Mouse (Mus musculus) forebrain, embryonic 15.5 days (tissue): ENCODE measurements around the gene Treml4. TPM values are rescaled to one million over a fixed set of nuclear protein-coding genes. Genes with fewer than 3 reads are reported as not detected.

Experiments
- ATAC-seq: fragments of 200-750 bp; cut with Nextera tagmentation; replicated peaks from 2 replicates; pipeline ENCODE4 v1.8.0; 2017; ENCODE audit warnings: mild to moderate bottlenecking, moderate TSS enrichment, moderate library complexity
- H3K27ac ChIP-seq: fragments of 300-500 bp; sonication (generic); replicated peaks from 2 replicates; pipeline ENCODE4 v1.5.1; 2015; ENCODE audit warnings: mild to moderate bottlenecking, inconsistent platforms
- H3K27me3 ChIP-seq: fragments of 300-500 bp; sonication (generic); 2 replicates; pipeline ENCODE4 v1.6.1; 2015; ENCODE audit warnings: inconsistent platforms
- H3K36me3 ChIP-seq: fragments of 300-500 bp; sonication (generic); 2 replicates; pipeline ENCODE4 v1.6.1; 2015; ENCODE audit warnings: mild to moderate bottlenecking, inconsistent platforms
- H3K4me1 ChIP-seq: fragments of 300-500 bp; sonication (generic); 2 replicates; pipeline ENCODE4 v1.6.1; 2015; ENCODE audit warnings: inconsistent platforms
- H3K4me2 ChIP-seq: fragments of 300-500 bp; sonication (generic); replicated peaks from 2 replicates; pipeline ENCODE4 v1.6.1; 2015; ENCODE audit warnings: mild to moderate bottlenecking, inconsistent platforms
- H3K4me3 ChIP-seq: fragments of 300-500 bp; sonication (generic); 2 replicates; pipeline ENCODE4 v1.5.1; 2015; ENCODE audit warnings: mild to moderate bottlenecking, inconsistent platforms
- H3K9ac ChIP-seq: fragments of 300-500 bp; sonication (generic); replicated peaks from 2 replicates; pipeline ENCODE4 v1.6.1; 2015; ENCODE audit warnings: mild to moderate bottlenecking, inconsistent platforms
- H3K9me3 ChIP-seq: fragments of 300-500 bp; sonication (generic); 2 replicates; pipeline ENCODE4 v1.6.1; 2016; ENCODE audit warnings: inconsistent platforms
- WGBS: fragments of 180-500 bp; shearing (Covaris S2); methylation state at CpG from one replicate; pipeline ENCODE4 v1.1.7; 2015; ENCODE audit warnings: mixed read lengths; 5-methylcytosine and 5-hydroxymethylcytosine counted together
- polyA plus RNA-seq: library from polyadenylated mRNA; unstranded; fragments of >200 nt; fragmentation: Nextera tagmentation; extraction: Ambion mirVana; gene quantifications from 2 replicates; pipeline ENCODE4 v1.2.1, GENCODE M21; 2015

Treml4 gene
- polyA plus RNA-seq, 1 experiment from 2014 or later = not detected

- H3K4me2 ChIP-seq = no peak overlapping the region
- H3K9ac ChIP-seq = no peak overlapping the region
- H3K4me3 ChIP-seq = no peak overlapping the region
- H3K36me3 ChIP-seq = no peaks in the 10 kb centered on the region
- H3K27ac ChIP-seq = no peak overlapping the region
- H3K9me3 ChIP-seq = no peaks in the 10 kb centered on the region
- H3K4me1 ChIP-seq = peaks cover 15% of the 10 kb centered on the region
- no peaks in the 10 kb centered on the region for H3K27me3 ChIP-seq
- ATAC-seq = no peak
These were observed 14.3 kb downstream of the Treml4 start for GRCm38 (mm10) chr17:48278381-48278780.

DNA sequence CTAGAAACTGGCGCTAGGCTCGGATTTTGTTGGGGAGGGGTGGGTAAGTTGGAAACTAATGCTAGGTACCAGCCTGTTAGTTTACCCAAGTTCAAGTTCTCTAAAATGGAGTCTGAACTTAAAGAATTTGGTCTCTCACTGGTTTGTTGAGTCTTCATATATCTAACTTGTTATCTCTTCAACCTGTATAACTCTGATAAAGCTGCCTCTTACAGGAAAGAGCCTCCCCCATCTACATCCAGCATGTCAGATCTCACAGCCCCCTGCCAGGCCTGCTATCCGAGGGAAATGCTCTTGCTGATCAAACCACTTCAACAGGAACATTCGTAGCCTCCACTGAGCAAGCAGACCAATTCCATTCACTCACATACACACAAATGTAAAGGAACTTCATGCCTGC is 14.9 kb downstream of the Treml4 start:
- no peaks in the 10 kb centered on the region for H3K36me3 ChIP-seq
- no peak for ATAC-seq
- H3K27ac ChIP-seq = no peak overlapping the region
- no peaks in the 10 kb centered on the region for H3K9me3 ChIP-seq
- 89% methylated on average over 4 of the region's 4 CpGs for WGBS
- H3K27me3 ChIP-seq = no peaks in the 10 kb centered on the region
- no peak overlapping the region for H3K4me2 ChIP-seq
- H3K9ac ChIP-seq = no peak overlapping the region
- peaks cover 15% of the 10 kb centered on the region for H3K4me1 ChIP-seq
- no peak overlapping the region for H3K4me3 ChIP-seq

DNA sequence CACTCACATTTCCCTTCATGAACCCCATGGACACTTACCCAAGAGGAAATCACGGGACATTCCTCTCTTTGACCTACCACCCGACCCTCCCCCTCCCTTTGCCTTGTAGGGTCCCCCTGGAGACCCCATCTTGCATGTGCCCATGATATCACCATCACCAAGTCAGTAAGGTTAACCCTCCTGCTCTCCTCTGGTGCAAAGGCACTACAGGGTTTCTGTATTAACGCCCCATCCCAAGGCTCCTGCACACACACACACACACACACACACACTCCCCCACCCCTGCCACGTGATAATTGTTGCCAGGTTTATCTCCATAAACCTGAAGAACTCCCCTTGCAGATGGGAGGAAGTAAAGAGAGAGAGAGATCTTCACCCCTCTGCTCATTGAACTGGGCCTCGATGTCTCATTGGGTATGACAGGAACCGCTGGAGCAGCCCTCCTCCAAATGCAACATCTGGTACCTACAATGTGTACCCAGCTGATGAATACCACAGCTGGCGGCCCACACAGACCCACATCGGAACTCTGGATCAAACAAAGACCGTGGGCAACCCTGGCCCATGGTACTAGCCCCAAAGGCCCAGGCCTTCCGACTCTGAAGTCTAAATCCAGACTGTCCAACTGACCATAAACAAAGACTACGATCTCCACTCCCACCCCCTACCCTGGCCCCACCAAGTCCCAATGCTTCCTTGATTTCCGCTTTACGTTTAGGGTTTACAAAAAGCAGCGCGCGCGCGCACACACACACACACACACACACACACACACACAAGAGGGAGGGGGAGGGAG is 17.0 kb downstream of the Treml4 start:
- WGBS = 22% methylated on average over 18 of the region's 18 CpGs
- ATAC-seq = peak; percentile 72

GRCm38 (mm10) chr17:48281739-48282085 is 17.6 kb downstream of the Treml4 start:
- ATAC-seq = peak; percentile 53
- peak overlapping the region; percentile 36 for H3K4me3 ChIP-seq
- H3K27me3 ChIP-seq = no peaks in the 10 kb centered on the region
- H3K9me3 ChIP-seq = no peaks in the 10 kb centered on the region
- 1% methylated on average over 3 of the region's 3 CpGs for whole genome bisulfite sequencing
- H3K4me2 ChIP-seq = peak overlapping the region; percentile 51
- H3K4me1 ChIP-seq = peaks cover 15% of the 10 kb centered on the region
- peak overlapping the region; percentile 29; the same call in 1 of the 2 replicates for H3K27ac ChIP-seq
- H3K9ac ChIP-seq = peak overlapping the region; percentile 30
- H3K36me3 ChIP-seq = no peaks in the 10 kb centered on the region

More for the DNA sequence above, 17.0 kb downstream of the Treml4 start:
- Histone ChIP-seq H3K4me1 (peaks cover 15% of the 10 kb centered on the region), H3K27ac (peak overlapping the region; percentile 29; the same call in 1 of the 2 replicates), H3K4me3 (peak overlapping the region; percentile 36), H3K4me2 (peak overlapping the region; percentile 51), H3K9me3 (no peaks in the 10 kb centered on the region), H3K9ac (peak overlapping the region; percentile 30), H3K27me3 (no peaks in the 10 kb centered on the region), H3K36me3 (no peaks in the 10 kb centered on the region)

- H3K27ac ChIP-seq = no peak overlapping the region
- no peak for ATAC-seq
These were observed 22.7 kb downstream of the Treml4 start for GRCm38 (mm10) chr17:48286765-48287164.

GRCm38 (mm10) chr17:48287276-48287675 is 23.2 kb downstream of the Treml4 start:
- Histone ChIP-seq H3K4me1 (peaks cover 2% of the 10 kb centered on the region; the same call in 1 of the 2 replicates), H3K27ac (no peak overlapping the region), H3K27me3 (no peaks in the 10 kb centered on the region), H3K9me3 (no peaks in the 10 kb centered on the region), H3K4me2 (no peak overlapping the region), H3K36me3 (no peaks in the 10 kb centered on the region), H3K9ac (no peak overlapping the region), H3K4me3 (no peak overlapping the region)
- WGBS = 73% methylated on average over 2 of the region's 2 CpGs
- no peak for ATAC-seq

More at GRCm38 (mm10) chr17:48286765-48287164, 22.7 kb downstream of the Treml4 start:
- H3K9ac ChIP-seq = no peak overlapping the region
- H3K4me3 ChIP-seq = no peak overlapping the region
- no peaks in the 10 kb centered on the region for H3K36me3 ChIP-seq
- H3K4me2 ChIP-seq = no peak overlapping the region
- H3K27me3 ChIP-seq = no peaks in the 10 kb centered on the region
- WGBS = 60% methylated on average over 1 of the region's 1 CpGs
- peaks cover 6% of the 10 kb centered on the region for H3K4me1 ChIP-seq
- no peaks in the 10 kb centered on the region for H3K9me3 ChIP-seq

DNA sequence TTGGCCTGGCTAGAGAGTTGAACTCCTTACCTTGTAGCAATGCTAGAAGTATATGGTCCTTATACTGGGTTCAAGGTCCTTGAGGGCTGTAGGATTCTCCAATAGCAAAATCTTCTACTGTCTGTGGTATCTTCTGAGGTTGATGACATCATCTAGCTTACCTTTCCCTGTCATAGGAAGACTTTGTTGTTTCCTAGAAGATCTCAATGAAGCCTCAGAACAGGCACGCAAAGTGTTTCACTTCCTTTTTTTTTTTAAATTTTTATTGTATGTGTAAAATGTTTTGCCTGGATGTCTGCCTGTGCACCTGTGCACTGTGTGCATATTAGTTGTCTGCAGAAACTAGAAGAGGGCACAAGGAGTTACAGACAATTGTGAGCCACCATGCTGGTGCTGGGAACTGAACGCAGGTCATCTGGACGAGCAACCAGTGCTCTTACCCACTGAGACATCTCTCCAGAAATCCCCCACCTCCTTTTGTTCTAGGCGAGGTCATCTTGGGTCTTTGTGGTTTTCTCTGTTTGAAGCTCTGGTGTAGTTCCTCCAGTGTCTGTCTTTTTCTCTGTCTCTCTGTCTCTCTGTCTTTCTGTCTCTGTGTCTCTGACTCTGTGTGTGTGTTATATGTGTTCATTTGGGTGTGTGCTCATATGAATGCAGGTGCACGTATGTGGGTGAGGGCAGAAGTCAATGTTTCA is 29.6 kb downstream of the Treml4 start:
- Histone ChIP-seq H3K4me2 (no peak overlapping the region), H3K4me1 (no peaks in the 10 kb centered on the region), H3K27me3 (no peaks in the 10 kb centered on the region), H3K9me3 (no peaks in the 10 kb centered on the region), H3K36me3 (no peaks in the 10 kb centered on the region), H3K9ac (no peak overlapping the region), H3K27ac (no peak overlapping the region), H3K4me3 (no peak overlapping the region)
- 79% methylated on average over 5 of the region's 5 CpGs for WGBS
- ATAC-seq = no peak

- Histone ChIP-seq H3K4me3 (no peak within 1 kb of the TSS), H3K4me1 (no peaks in the 10 kb centered on the region), H3K9ac (no peak within 1 kb of the TSS), H3K36me3 (no peaks in the 10 kb centered on the region), H3K4me2 (no peak within 1 kb of the TSS), H3K9me3 (no peaks in the 10 kb centered on the region), H3K27me3 (no peaks in the 10 kb centered on the region), H3K27ac (no peak within 1 kb of the TSS)
- no peak for ATAC-seq
- 41% methylated on average over 3 of the region's 4 CpGs for WGBS
These were observed 35.1 kb downstream of the Treml4 start, which contains the start of gene Treml2 for GRCm38 (mm10) chr17:48299203-48299602. Gene Treml2 (plus strand): TSS chr17:48299498.

GRCm38 (mm10) chr17:48299756-48300155 is 35.7 kb downstream of the Treml4 start:
- Histone ChIP-seq H3K4me2 (no peak overlapping the region), H3K4me1 (no peaks in the 10 kb centered on the region), H3K9ac (no peak overlapping the region), H3K4me3 (no peak overlapping the region), H3K27ac (no peak overlapping the region), H3K27me3 (no peaks in the 10 kb centered on the region), H3K9me3 (no peaks in the 10 kb centered on the region), H3K36me3 (no peaks in the 10 kb centered on the region)
- no peak for ATAC-seq
- 60% methylated on average over 7 of the region's 7 CpGs for WGBS

- no peaks in the 10 kb centered on the region for H3K9me3 ChIP-seq
- H3K36me3 ChIP-seq = no peaks in the 10 kb centered on the region
- H3K4me3 ChIP-seq = no peak overlapping the region
- H3K4me2 ChIP-seq = no peak overlapping the region
- no peak overlapping the region for H3K9ac ChIP-seq
- H3K27ac ChIP-seq = no peak overlapping the region
- no peaks in the 10 kb centered on the region for H3K27me3 ChIP-seq
- 78% methylated on average over 7 of the region's 7 CpGs for WGBS
- no peaks in the 10 kb centered on the region for H3K4me1 ChIP-seq
- ATAC-seq = no peak
These were observed 36.1 kb downstream of the Treml4 start for GRCm38 (mm10) chr17:48300199-48300598.

GRCm38 (mm10) chr17:48300861-48301260 is 36.8 kb downstream of the Treml4 start:
- Histone ChIP-seq H3K36me3 (no peaks in the 10 kb centered on the region), H3K27me3 (no peaks in the 10 kb centered on the region), H3K27ac (no peak overlapping the region), H3K9me3 (no peaks in the 10 kb centered on the region), H3K4me1 (no peaks in the 10 kb centered on the region), H3K4me3 (no peak overlapping the region), H3K4me2 (no peak overlapping the region), H3K9ac (no peak overlapping the region)
- no peak for ATAC-seq
- 83% methylated on average over 9 of the region's 9 CpGs for WGBS

DNA sequence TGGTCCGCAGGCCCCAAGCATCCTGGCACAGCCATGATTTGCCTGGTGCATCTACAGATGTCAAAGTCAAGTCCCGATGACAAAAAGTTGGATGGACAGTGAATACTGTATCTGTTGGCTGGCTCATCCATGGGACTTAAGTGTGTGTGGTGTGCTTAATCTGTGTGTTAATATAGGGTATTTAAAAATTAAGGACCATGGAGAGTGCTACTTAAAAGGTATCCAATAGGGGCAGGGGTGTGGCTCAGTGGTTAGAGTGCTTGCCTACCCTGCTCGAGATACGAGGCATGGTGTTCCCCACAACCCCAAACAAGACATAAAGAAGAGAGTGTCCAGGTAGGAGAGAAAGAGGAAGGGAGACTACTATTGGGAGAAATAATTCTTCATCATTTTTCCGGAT is 37.7 kb downstream of the Treml4 start:
- H3K4me2 ChIP-seq = no peak overlapping the region
- no peaks in the 10 kb centered on the region for H3K4me1 ChIP-seq
- H3K27ac ChIP-seq = no peak overlapping the region
- no peak overlapping the region for H3K4me3 ChIP-seq
- no peak overlapping the region for H3K9ac ChIP-seq
- H3K27me3 ChIP-seq = no peaks in the 10 kb centered on the region
- no peak for ATAC-seq
- no peaks in the 10 kb centered on the region for H3K36me3 ChIP-seq
- WGBS = 86% methylated on average over 5 of the region's 5 CpGs
- H3K9me3 ChIP-seq = no peaks in the 10 kb centered on the region
